Mouse (Mus musculus): ENCODE results near the gene Bhlha15.

Gene Bhlha15

GRCm38 (mm10) chr5:144189950-144190583 lies at the start of gene Bhlha15:
TSS of gene Bhlha15 (plus strand) at chr5:144190286.
- DNase-seq (ENCODE audit: low read depth) = no peak

DNA sequence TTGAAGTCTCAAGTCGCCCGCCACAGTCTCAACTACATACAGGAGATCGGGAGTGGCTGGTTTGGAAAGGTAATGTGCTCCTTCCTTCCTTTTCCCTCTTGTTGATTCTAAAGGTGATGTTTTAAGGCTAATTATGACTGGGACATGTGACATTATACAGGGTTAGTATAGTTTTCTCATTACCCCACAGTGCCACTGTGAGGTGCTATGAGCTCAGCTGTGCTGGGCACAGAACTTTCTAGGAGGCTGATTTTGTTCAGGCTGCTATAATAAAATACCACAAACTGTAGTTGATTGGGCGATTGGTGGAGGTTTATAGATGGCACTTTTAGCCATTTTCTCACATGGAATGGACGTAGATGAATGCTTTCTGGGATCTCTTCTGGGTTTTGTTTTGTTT lies 46.6 kb upstream of the Bhlha15 start:
- DNase-seq (ENCODE audit: low read depth) = no peak

DNA sequence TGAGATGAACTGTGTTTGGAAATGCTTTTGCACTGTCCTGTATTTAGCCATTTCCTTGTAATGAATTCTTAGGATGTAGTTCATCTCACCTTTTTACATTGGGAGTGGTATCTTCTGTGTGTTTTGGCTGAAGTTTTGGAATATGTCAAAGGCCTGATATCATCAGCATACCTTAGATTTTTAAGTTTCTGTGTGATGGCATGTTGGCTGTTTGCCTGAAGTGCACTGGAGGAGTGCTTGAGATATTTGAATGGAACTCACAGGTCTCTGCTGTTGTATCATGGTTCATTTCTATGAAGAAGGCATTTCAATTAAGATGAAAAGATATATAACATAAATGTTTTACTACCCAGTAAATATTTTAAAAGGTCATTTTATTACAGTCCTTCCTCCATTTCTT lies 43.2 kb upstream of the Bhlha15 start:
- no peak for DNase-seq (ENCODE audit: low read depth)

GRCm38 (mm10) chr5:144149530-144149929 lies 40.6 kb upstream of the Bhlha15 start:
- no peak for DNase-seq (ENCODE audit: low read depth)

- DNase-seq (ENCODE audit: low read depth) = no peak
Measured at GRCm38 (mm10) chr5:144151270-144151669, 38.8 kb upstream of the Bhlha15 start.

DNA sequence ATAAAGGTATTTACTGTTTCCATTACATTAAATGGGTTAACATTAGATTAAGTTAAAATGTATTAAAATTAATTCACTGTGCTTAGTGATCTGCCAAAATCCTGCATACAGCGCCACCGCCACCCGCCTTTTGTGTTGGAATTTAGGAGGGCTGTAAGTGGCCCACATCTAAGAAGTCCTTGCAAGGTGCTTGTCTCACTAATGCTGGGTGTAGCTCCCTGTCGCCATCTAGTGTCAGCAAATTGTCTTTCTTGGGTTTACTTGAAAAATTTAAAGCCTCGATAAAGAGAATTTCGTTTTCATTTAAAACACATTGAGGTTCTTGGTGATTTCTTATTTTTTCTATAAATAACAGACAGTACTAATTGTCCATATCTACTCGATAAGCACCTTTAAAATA lies 35.6 kb upstream of the Bhlha15 start:
- DNase-seq (ENCODE audit: low read depth) = peak; percentile 54

DNA sequence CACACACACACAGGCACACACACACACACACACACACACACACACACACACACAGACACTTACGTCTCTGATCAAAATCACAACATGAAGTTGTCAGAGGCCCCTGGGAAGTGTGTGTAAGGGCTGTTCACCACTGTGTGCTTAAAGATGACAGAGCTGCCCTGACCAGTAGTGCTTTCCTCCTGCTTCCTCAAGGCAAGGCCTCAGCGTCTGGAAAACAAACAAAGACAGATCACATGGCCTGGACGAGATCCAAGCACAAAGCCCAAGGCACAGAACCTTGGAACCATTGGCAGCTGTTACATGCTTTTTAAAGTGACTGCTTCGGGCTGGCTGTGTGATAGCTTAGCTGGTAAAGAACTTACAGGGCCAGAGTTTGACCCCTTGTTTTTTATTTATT lies 31.5 kb upstream of the Bhlha15 start:
- DNase-seq (ENCODE audit: low read depth) = peak; percentile 61

GRCm38 (mm10) chr5:144159137-144159536 lies 30.9 kb upstream of the Bhlha15 start:
- DNase-seq (ENCODE audit: low read depth) = no peak

DNA sequence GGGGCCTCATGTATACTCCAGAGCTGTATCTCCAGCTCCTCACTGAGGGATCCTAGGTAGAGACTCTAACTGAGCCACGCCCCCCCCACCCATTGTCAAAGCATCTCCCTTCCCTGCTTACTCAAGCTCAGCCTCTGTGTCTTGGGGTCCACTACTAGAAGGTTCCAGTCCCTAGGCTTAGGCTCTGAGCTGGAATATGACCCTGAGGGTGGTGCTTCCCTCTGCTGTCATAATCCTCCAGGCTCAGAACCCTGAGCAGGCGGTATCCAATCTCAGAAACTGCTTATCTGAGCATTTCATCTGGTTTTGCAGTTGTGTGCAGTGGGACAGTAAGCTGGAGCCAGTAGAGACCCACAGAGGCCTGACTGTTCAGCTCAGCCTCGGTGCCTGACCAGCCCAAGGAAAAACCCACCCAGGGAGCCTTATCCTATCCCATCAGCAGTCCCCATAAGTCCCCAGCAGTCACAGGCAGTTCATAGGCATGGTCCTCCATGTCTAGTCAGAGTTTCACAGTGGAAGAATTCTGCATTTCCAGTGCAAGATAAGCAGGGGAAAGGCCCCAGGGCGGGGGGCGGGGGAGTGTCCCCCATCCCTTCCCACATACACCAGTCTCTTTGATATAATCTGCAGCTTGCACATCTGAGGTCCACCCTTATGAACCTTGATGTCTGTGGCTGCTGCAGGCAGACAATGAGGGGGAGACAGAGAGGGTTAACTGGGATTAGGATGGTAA lies 27.8 kb upstream of the Bhlha15 start:
- no peak for DNase-seq (ENCODE audit: low read depth)

GRCm38 (mm10) chr5:144162813-144163517 lies 27.1 kb upstream of the Bhlha15 start:
- DNase-seq (ENCODE audit: low read depth) = no peak

DNA sequence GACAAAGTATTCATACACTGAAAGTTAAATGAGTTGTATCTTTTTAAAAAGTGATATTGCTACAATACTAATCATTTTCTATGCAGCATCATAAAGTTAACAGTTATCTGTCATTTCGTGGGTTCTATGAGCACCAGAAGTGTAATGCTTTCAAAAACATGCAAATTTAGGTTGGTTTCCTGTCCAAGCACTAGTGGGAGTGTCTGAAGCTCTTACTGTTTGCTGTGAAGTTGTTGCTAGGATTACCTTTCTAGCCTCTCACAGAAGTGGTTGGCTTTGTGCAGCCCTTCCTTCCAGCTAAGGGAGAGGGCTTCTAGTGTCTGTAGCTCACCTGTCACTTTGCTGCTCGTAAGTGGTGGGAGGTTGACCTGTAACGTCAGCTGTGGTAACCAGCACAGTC lies 24.3 kb upstream of the Bhlha15 start:
- no peak for DNase-seq (ENCODE audit: low read depth)

DNA sequence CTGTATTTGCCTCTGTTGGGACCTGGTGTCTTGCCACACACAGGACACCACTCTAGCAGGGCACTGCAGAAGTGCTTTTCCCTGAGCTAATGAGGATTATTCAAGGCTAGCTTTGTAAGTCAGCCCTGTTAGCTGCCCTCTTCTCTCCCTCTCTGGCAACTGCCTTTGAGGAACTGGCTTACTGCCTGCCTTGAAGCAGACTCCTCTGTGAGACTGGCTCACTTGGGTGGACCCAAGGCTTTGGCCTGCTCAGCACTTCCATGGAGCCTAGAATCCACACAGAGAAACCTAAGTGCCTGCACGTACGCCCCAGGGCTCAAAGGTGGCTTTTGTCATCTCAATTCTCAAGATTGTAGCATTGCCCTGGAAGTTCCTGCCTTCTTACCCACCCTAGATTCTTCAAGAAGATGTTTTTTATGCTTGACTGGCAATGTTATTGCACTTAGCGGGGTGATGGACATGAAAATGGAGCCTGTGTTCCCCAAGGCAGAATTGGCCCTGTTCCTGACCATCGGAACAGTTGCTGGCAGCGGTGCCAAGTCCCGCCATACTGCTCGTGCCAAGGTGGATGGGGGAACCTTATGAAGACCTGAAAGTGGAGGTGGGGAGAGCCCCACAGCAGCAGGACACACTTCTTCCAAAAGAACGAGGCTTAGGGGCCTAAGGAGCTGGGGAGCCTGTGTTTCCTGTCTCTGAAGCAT lies 20.7 kb upstream of the Bhlha15 start:
- no peak for DNase-seq (ENCODE audit: low read depth)

- DNase-seq (ENCODE audit: low read depth) = no peak
Measured at GRCm38 (mm10) chr5:144173648-144174047, 16.4 kb upstream of the Bhlha15 start.

GRCm38 (mm10) chr5:144178216-144178615 lies 11.9 kb upstream of the Bhlha15 start:
- DNase-seq (ENCODE audit: low read depth) = no peak

DNA sequence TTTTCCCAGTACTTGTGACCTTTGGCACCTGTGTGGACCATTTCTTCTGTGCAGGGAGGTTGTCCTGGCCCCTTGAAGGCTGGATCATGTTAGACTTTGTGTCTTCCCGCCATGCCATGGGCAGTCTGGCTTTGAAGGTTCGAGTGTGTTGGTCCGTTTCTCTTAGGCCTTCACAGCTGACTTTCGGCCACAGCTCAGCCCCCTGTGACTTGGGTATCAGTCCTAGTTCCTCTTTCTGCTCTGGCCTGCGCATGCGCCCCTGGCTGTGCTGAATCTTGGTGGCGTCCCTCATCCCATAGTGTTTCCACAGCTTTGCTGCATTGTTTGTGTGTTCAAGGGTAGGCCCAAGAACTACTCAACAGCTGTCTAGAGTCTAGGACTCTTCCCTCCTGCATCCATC lies 8.8 kb upstream of the Bhlha15 start:
- DNase-seq (ENCODE audit: low read depth) = no peak

DNA sequence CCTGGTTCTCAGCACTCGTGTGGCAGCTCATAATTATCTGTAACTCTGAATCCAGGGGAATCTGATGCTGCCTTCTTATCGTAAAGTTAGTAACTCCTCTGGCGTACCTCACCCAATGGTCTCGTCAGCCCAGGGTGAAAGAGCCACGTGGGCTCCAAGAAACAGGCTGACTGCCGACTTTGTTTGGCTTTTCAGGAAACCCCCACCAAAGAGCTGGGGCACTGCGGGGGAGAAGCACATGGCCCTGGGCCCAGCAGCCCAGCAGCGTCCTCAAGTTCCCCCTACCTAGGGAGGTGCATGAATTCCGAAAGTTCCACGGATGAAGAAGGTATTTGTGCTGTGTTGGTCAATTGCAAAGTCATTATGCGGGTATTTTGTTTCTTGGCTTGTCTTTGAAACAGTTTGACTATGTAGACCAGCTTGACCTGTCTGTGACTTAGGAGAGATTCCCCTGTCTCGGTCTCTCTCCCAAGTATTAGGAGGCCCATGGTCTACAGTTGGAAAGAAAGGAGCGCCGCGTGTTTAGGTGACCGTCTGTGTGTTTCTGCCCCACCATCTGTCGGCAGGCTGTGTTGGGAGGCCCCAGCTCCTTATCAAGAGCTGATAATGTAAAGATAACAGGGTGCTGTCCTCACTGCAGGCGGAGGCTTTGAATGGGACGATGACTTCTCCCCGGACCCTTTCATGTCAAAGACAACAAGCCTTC lies 7.4 kb upstream of the Bhlha15 start:
- no peak for DNase-seq (ENCODE audit: low read depth)

DNA sequence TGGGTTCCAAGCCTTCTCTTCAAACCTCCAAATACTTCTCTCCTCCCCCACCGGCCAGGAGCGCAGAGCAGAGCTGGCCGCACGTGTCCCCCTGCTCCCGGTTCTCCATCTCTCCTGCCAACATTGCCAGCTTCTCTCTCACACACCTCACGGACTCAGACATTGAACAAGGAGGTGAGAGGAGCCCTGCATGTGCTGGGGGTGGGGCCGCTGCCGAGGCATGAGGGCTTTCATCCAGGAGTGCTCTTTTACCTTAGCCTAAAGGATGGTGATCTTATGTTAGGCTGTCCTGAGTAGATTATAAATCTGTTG lies 6.9 kb upstream of the Bhlha15 start:
- no peak for DNase-seq (ENCODE audit: low read depth)

GRCm38 (mm10) chr5:144183647-144184335 lies 6.3 kb upstream of the Bhlha15 start:
- no peak for DNase-seq (ENCODE audit: low read depth)

GRCm38 (mm10) chr5:144184350-144185045 lies 5.6 kb upstream of the Bhlha15 start:
- no peak for DNase-seq (ENCODE audit: low read depth)

GRCm38 (mm10) chr5:144188422-144188821 lies 1.7 kb upstream of the Bhlha15 start:
- DNase-seq (ENCODE audit: low read depth) = no peak

GRCm38 (mm10) chr5:144189327-144189726 lies 759 bp upstream of the Bhlha15 start:
- no peak for DNase-seq (ENCODE audit: low read depth)
